Mouse (Mus musculus) testis, adult 2 months (tissue): ENCODE data around the gene Arhgap15.

Experiments used
- CTCF ChIP-seq: fragments of 200-500 bp; IDR thresholded peaks from 2 replicates; pipeline ENCODE4 v1.5.1; 2012; ENCODE audit warnings: low read depth, mild to moderate bottlenecking, inconsistent platforms, low read length, moderate library complexity; ENCODE audit not compliant: control insufficient read depth, insufficient read depth, insufficient replicate concordance
- POLR2A ChIP-seq: fragments of 200-500 bp; IDR thresholded peaks from 2 replicates; pipeline ENCODE4 v1.6.1; 2012; ENCODE audit warnings: low read depth, mild to moderate bottlenecking, inconsistent platforms, low read length, moderate library complexity; ENCODE audit not compliant: control insufficient read depth

- TF ChIP-seq POLR2A (no peak), CTCF (no peak)
Measured at GRCm38 (mm10) chr2:44104282-44105197, 355.9 kb downstream of the Arhgap15 start.
